Mouse (Mus musculus) heart, postnatal 25 days (tissue): ENCODE results near the gene Igsf3. TPM values are rescaled to one million over a fixed set of nuclear protein-coding genes. Genes with fewer than 3 reads are reported as not detected.

Experiments used
- DNase-seq: peaks from one replicate; pipeline ENCODE4 v3.0.0; 2022; ENCODE audit warnings: low spot score
- intact Hi-C: fragments of 180-260 bp; cut with DNase I; formaldehyde crosslinking; loops from one replicate; pipeline ENCODE4 v1.15.1; 2025
- total RNA-seq, 2 experiments: library from RNA; stranded (reverse); gene quantifications; 2 replicates each; pipeline ENCODE4 v1.2.3; 2021

Gene Igsf3
- total RNA-seq, 2 experiments from 2014 or later: 11.6 to 12.5 TPM

GRCm38 (mm10) chr3:101369301-101369881 lies 7.5 kb upstream of the Igsf3 start:
- DNase-seq: no peak
- intact Hi-C loops: loop anchor here (5.0 kb wide), 1 partner anchor 67 kb away; no protein-coding TSS in a partner anchor

DNA sequence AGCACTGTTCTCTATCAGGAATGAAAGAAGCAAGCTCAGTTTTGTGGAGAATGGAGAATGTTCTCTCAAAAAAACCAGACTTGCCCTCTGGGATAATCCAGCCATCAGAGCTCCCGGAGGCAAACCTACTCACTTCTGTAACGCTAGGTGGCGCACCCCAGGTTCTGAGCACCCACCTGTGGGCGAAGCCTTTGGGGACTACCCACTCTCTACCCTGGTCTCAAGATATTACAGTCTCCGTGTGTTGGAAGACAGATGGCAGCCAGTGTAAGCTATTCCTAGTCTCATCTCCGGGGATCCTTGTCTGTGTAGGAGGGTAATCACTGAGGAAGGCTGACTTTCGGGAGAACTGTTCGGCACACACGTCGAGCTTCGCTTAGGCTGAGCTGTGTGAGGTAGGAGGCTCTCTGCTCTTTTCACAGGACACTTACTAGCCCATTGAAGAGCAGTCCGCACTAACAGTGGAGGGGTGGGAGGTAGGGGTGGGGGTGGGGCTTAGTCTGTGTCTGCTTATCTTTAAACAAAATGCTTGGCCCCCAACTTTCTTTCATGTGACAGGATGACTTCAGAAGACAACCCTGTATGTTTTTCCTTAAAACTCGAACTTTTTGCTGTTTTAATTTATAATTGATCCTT lies 4.4 kb upstream of the Igsf3 start:
- intact Hi-C loops: loop anchor here (1.0 to 5.0 kb wide), 3 partner anchors 35 to 440 kb away; no protein-coding TSS in a partner anchor
- DNase-seq: no peak

GRCm38 (mm10) chr3:101377256-101378024 lies 557 bp downstream of the Igsf3 start:
- no peak for DNase-seq
- intact Hi-C loops: no loop called here

DNA sequence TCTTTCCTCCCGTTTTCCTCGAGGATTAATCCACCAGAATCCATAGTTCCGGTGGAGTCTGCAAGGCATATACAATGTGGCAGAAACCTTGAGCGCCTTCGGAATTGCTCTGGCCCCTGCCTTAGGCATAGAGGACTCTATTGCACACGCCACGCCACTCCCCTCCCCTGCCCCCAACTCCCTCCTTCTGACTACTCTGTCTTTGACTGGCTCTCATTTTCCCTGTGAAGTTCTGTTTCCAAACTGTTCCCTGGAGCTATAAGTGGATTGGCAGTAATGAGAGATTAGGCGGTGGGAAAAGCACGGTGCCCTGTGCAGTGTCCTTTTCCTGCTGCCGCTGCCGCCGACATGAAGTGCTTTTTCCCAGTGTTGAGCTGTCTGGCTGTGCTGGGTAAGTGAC lies 1.2 kb downstream of the Igsf3 start:
- intact Hi-C loops: no loop called here
- DNase-seq: no peak

DNA sequence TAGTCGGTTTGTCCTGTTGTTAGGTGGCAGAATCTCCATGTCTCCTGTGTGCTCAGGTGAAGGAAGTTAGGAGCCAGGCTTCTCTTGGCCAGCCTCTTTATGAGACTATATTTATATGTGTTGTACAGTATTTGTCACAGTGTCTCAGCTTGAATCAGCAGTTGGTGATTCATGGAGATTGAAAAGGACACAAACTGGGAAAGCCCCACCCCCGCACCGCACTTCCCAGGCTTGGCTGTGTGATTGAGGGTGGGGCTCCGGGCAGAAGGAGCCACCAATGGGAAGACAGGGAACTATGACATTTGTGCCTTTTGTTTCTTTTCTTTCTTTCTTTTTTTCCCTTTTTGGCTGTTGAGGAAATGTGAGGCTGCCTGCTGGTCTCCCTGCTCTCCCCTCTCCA lies 2.9 kb downstream of the Igsf3 start:
- DNase-seq: peak; percentile 49
- intact Hi-C loops: no loop called here

DNA sequence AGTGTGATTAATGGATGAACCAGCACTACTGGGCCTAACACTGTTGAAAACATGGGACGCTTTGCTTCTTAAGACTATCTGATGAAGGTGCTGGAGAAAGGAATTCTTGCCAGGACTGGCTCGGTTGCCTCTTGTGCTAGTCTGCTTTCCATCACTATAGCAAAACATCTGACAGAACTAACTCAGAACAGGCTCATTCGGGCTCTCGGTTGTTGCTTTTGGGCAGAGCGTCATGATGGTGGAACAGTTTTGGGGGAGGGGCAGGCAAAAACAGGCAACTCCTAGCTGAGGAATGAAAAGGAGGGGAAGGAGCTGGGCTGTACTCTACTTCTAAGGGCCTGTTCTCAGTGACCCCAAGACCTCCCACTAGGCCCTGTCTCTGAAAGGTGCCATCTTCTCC lies 4.8 kb downstream of the Igsf3 start:
- intact Hi-C loops: no loop called here
- DNase-seq: no peak

DNA sequence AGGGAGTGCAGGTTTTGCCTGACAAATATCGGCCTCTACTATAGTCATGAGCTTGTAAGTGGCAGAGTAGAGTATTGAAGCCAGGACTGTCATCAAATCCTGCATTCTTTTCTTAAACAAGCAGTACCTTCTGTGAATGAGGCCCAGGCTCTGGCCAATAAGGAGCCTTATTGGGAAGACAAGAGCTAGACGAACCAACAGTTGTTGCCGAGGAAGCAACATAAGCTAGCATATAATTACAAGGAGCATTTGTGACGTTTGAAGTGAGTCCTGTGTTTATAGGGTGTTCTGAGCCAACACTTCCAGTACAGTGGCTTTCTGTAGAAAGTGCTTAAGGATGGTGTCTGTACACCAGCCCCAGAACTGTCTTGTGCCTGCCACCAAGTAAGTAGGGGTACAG lies 5.9 kb downstream of the Igsf3 start:
- intact Hi-C loops: no loop called here
- no peak for DNase-seq

DNA sequence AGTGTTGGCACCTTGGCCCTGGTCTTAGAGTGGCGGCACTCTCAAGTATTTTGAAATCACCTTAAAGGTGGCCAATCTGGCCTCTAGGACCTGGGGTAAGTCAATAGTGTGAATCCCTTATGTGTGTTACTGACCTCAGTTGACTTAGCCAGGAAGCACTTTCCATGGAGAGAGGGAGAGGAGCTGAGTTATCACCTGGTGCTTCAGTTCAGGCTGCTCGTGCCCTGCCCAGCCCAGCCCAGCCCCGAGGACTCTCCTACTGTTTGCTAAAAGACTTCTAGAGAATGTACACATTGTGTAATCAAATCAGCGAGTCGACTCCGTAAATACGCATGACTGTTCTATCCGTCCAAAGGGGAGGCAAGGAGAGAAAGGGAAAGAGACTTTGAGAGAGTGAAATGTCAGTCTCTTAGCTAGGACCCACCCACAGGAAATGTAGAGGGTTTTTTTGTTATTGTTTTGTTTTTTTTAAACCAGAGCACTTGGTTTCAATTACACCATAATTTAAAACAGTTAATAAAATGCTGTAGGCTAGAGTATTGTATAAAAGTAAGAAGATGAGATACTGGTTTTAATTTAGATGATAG lies 9.6 kb downstream of the Igsf3 start:
- no peak for DNase-seq
- intact Hi-C loops: no loop called here

GRCm38 (mm10) chr3:101387849-101388248 lies 11.0 kb downstream of the Igsf3 start:
- intact Hi-C loops: no loop called here

GRCm38 (mm10) chr3:101389566-101389965 lies 12.7 kb downstream of the Igsf3 start:
- DNase-seq: no peak
- intact Hi-C loops: no loop called here

More at GRCm38 (mm10) chr3:101387849-101388248, 11.0 kb downstream of the Igsf3 start:
- no peak for DNase-seq

- intact Hi-C loops: no loop called here
- no peak for DNase-seq
Observed at GRCm38 (mm10) chr3:101390472-101390871, 13.6 kb downstream of the Igsf3 start.

- DNase-seq: no peak
- intact Hi-C loops: no loop called here
Observed at GRCm38 (mm10) chr3:101391991-101392390, 15.1 kb downstream of the Igsf3 start.

- intact Hi-C loops: no loop called here
- DNase-seq: peak; percentile 56
Observed at GRCm38 (mm10) chr3:101393103-101393644, 16.3 kb downstream of the Igsf3 start.

- DNase-seq: peak; percentile 57
- intact Hi-C loops: no loop called here
Observed at GRCm38 (mm10) chr3:101393659-101394539, 17.0 kb downstream of the Igsf3 start.

DNA sequence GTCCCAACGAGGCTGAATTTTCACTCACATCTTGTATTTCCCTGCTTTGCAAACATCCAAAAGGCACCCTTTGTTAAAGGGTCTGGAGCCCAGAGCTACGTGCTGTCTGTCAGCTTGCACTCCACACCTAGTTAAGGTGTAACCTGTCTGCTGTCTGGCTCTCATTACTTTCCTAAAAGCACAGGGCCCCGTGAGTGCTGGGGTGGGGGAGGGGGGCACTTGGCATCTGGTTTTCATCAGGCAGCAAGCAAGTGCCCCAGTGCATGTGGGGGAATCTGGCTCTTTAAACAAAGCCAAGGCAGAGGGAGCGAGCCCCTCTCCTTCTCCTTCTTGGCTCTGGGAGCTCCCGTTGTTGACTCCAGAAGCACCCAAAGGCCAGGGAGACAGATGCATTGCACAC lies 18.5 kb downstream of the Igsf3 start:
- intact Hi-C loops: no loop called here
- DNase-seq: no peak

GRCm38 (mm10) chr3:101396061-101396460 lies 19.2 kb downstream of the Igsf3 start:
- intact Hi-C loops: no loop called here
- no peak for DNase-seq

DNA sequence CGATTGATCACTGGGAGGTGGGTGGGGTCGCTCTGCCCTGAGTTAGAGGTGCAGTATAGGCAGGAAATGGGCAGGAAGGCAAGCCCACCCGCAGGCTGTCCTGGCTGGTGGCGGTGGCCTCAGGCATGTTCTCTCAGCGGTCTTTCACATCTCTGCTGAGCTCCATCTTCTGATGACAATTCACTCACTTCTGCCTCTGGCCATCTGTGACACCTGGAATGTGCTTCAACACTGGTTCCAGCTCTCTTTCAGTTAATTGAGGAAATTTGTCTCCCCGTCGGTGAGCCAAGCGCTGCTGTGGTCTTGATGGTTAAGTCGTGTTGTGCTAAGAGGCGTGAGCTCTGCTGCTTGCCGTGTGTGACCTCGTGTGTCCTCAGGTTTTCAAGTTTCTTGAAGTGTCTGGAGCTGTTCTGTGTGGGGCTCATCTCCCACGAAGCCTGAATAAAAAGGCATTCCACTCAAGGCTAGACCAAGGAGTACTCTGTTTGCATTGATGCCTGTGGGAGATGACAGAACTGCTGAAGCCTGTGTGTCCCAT lies 19.9 kb downstream of the Igsf3 start:
- intact Hi-C loops: no loop called here
- DNase-seq: no peak

DNA sequence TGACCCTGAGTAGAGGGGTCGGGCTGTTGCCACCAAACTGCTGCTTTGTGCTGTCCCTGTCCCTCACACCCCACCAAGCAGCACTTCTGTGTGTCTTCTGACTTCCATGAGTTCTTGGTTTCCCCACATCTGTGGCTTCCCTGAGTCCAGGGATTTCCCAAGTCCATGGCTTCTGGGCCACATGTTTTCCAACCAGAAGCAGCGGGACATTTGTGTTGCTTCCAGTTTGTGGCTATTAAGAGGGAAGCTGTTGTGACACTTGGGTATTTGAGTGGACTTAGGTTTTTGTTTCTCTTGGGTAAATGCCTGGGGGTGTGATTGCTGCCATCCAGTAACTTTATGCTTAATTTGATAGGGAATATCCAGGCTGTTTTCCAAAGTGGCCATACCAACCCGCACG lies 20.5 kb downstream of the Igsf3 start:
- no peak for DNase-seq
- intact Hi-C loops: no loop called here

DNA sequence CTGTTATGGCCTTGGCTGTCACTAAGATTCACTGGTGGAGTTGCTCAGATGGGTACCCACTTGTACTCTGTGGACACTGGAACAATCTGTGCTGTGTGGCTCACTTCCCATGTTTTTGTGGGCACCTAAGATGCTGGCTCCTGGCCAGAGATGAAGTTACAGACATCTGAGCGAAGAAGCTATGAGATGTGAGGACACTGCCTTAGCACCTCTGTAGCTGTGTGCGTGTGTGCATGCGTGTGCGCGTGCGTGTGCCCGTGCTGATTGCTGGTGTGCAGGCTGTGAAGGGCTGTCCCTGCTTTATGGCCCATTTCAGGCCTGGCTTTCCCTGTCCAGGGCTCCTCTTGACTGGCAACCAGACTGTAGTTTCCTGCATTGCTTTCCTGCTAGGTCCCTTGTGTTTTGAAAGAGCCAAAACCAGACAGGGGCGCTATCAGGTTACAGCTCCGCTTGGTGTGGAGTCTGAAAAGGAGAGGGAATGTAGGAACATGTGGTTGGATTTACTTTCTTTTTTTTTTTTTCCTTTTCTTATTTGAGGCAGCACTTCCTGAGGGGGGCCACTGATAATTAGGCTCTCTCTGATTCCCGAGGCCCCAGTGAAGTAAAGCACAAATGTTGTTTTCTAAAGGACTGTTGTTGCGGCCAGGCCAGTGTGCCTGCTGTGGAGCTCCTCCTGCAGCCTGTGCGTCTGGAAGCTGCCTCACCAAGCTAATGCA lies 21.3 kb downstream of the Igsf3 start:
- intact Hi-C loops: no loop called here
- no peak for DNase-seq
